Mouse (Mus musculus) lung, adult 18-20 months (tissue): ENCODE measurements around the gene Olfr1328.
"Not testable (repeated sequence)": the region's sequence is repeated elsewhere in the genome, so short reads cannot be mapped to it uniquely, and the experiment has no call there.

ENCODE experiments used
- DNase-seq, 2 experiments: peaks; one replicate each; pipeline ENCODE4 v3.0.0; 2022; ENCODE audit warnings: mixed read lengths in 2 of 2

Gene Olfr1328

GRCm38 (mm10) chr4:118938512-118938911 is at the start of gene Olfr1328:
Gene Olfr1328 (minus strand): TSS chr4:118938612.
- DNase-seq: no peak

- no peak for DNase-seq
Measured at GRCm38 (mm10) chr4:118985291-118985690, 46.9 kb upstream of the Olfr1328 start.

GRCm38 (mm10) chr4:118973281-118973680 is 34.9 kb upstream of the Olfr1328 start:
- no peak for DNase-seq

- DNase-seq: no peak
Measured at GRCm38 (mm10) chr4:118967711-118968110, 29.3 kb upstream of the Olfr1328 start.

GRCm38 (mm10) chr4:118961141-118961628 is 22.8 kb upstream of the Olfr1328 start, which contains the start of gene Lao1:
Gene Lao1 (plus strand): TSS chr4:118961578.
- DNase-seq: peak; percentile 25 to 47

- no peak for DNase-seq
Measured at GRCm38 (mm10) chr4:118958812-118959211, 20.4 kb upstream of the Olfr1328 start.

- DNase-seq: not testable (repeated sequence)
Measured at GRCm38 (mm10) chr4:118931326-118931725, 7.1 kb downstream of the Olfr1328 start.

GRCm38 (mm10) chr4:118917365-118917764 is 21.0 kb downstream of the Olfr1328 start, which contains the start of gene Olfr1329:
Gene Olfr1329 (minus strand): TSS chr4:118917465.
- not testable (repeated sequence) for DNase-seq

- DNase-seq: no peak
Measured at GRCm38 (mm10) chr4:118901981-118902380, 36.4 kb downstream of the Olfr1328 start.

GRCm38 (mm10) chr4:118888297-118888696 is 50.1 kb downstream of the Olfr1328 start, which contains the start of gene Olfr1330:
Gene Olfr1330 (plus strand): TSS chr4:118888597.
- DNase-seq: no peak
